Mouse (Mus musculus) E14TG2a.4 (cell line): ENCODE results near the gene Klf3.
A peak's percentile ranks its signal among the peaks of the same experiment; 100 is the strongest.

Experiments
- CTCF ChIP-seq: conservative IDR thresholded peaks from 2 replicates; pipeline ENCODE4 v1.5.1; 2014; ENCODE audit warnings: low read length
- NANOG ChIP-seq: IDR thresholded peaks from 2 replicates; pipeline ENCODE4 v1.6.1; 2014; ENCODE audit warnings: borderline replicate concordance, low read length, mixed read lengths
- POU5F1 ChIP-seq: IDR thresholded peaks from 2 replicates; pipeline ENCODE4 v1.6.1; 2014; ENCODE audit warnings: low read length, borderline replicate concordance

DNA sequence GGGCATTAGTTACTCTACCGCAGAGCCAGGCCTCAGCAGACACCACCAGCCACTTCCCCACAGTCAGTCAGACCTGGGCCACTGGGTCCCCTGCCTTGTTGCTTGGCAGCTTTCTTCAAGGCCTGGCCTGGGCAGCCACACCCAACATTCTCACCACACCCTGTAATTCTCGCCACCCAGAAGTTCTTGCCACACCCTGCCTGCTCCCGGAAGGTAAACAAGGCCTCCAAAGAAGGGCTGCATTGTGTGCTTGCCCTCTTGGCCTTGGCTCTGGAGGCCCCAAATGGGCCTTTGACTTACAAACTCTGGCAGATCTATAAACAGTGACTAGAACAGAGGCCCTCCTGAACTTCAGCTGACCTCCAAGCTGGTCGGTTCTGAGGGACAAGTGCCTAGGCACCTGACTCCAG, 61.5 kb downstream of the Klf3 start:
- no peak for TF ChIP-seq POU5F1
- TF ChIP-seq CTCF: no peak
- peak; percentile 72 for TF ChIP-seq NANOG
